Mouse (Mus musculus) T-helper 1 cell (primary cell): ENCODE measurements around the gene Nnmt.

Source experiments
- in situ Hi-C: fragments of 300-600 bp; cut with MboI, MseI; formaldehyde crosslinking; loops from one replicate; pipeline ENCODE4 v1.15.1; 2025; ENCODE audit warnings: high pct_unique_total_duplicates

The Nnmt gene

GRCm38 (mm10) chr9:48562388-48562787 lies 42.6 kb downstream of the Nnmt start:
- in situ Hi-C loops, result loop anchor here (5.0 to 10.0 kb wide), 2 partner anchors 95 to 1598 kb away; no protein-coding TSS in a partner anchor

GRCm38 (mm10) chr9:48559482-48560139 lies 45.3 kb downstream of the Nnmt start:
- in situ Hi-C loops, result loop anchor here (5.0 to 10.0 kb wide), 2 partner anchors 92 to 1595 kb away; no protein-coding TSS in a partner anchor

DNA sequence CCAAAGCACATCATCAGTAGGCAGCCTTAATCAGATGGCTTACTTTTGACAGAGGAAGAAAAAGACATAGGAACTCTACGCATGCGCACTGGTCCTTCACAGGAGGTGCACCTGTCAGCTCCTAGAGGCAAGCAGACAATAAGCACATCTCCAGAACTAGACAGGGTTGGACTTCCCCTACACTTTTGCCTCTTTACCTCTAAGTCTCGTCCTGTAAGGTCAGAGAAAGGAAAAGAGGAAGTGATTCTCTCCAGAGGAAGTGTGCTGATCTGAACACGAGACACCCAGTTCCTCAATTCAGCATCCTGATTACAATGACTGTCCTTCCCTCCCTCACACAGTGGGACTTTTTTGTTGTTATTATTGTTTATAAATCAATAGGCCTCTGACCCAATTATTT lies 46.3 kb downstream of the Nnmt start:
- in situ Hi-C loops, result no loop called here

GRCm38 (mm10) chr9:48549056-48549455 lies 55.9 kb downstream of the Nnmt start:
- in situ Hi-C loops, result no loop called here

DNA sequence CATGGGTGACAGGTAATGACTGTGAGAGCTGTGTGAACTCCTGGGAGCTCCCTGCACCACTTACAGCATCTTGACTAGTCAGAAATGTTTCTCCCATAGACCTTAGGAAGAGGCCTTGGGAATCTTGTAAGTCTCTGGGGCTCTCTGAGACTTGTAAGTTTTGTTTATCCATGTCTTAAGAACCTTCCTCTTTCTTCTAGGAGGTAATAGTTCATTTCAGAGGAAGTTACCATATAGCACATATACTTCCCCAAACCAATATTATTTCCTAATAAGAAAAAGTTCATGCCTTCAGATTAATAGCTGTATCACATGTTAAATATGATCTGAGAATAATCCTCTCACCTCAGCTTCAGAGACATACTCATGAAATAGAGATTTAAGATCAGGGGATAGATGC lies 57.7 kb downstream of the Nnmt start:
- in situ Hi-C loops, result no loop called here
